ENCODE assay signal across 16 mouse cellular contexts in the genomic region with DNA sequence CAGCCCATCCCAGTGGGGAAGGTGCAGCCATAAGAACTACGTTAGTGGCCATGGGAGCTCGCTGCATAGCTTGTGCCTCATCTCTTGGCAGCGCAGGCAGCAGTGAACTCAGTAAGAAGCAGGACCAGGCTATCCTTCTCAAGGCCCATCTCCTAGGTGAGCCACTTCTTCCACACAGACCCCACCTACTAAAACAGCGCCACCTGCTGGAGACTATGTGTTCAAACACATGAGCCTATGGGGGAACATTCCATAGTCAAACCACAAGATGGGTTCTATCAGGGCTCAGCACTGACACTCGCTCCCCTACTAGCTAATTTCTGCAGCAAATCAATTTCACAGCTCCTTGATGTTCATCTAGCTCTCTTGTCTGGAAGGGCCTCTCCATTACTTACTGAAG.
A peak's percentile ranks its signal among the peaks of the same experiment; 100 is the strongest.
DNase-seq lines count a peak whose midpoint lies in the region; ATAC-seq and TF ChIP-seq lines count a peak whose summit lies in the region.
"Had no signal": no experiment of that assay in that cellular context is flagged by ENCODE, and none has a peak within 500 bp of the region (broad histone marks: within the 10 kb centered on the region; RNA-seq: fewer than 3 reads in every experiment).

No protein-coding gene starts in this region.

- no peak overlapping the region for H3K4me2 ChIP-seq in lung, embryonic 14.5 days
- H3K4me2 ChIP-seq: embryonic facial prominence, embryonic 13.5 days; forebrain, embryonic 12.5 days; hindbrain, embryonic 14.5 days had no signal

- H3K4me1 ChIP-seq in lung, embryonic 14.5 days (ENCODE audit: insufficient read depth): no peaks in the 10 kb centered on the region
- no peaks in the 10 kb centered on the region for H3K4me1 ChIP-seq in ES-Bruce4 (ENCODE audit: control insufficient read depth, insufficient read depth, low read length)
- 0 out of 2 replicates have a peak, but pooled peaks cover 2% of the 10 kb centered on the region for H3K4me1 ChIP-seq in limb, embryonic 10.5 days
- H3K4me1 ChIP-seq: forebrain, embryonic 12.5 days had no signal

- TF ChIP-seq POLR2A in ES-Bruce4 (IDR thresholded peaks at IDR 0.05; ENCODE audit: insufficient read depth, low read length): no peak

- intact Hi-C loops in gastrocnemius, adult 2 months (cut with DNase I): no loop called here

- no peaks in the 10 kb centered on the region for H3K27me3 ChIP-seq in lung, embryonic 14.5 days (ENCODE audit: insufficient read depth, low read length)
- H3K27me3 ChIP-seq in ES-Bruce4 (ENCODE audit: control insufficient read depth, insufficient read depth, low read length, poor library complexity, severe bottlenecking): no peaks in the 10 kb centered on the region
- H3K27me3 ChIP-seq in limb, embryonic 10.5 days (ENCODE audit: low read depth, poor library complexity, severe bottlenecking): no peaks in the 10 kb centered on the region
- H3K27me3 ChIP-seq: embryonic facial prominence, embryonic 13.5 days; forebrain, embryonic 12.5 days had no signal

- 88% methylated on average over 5 of the region's 5 CpGs for WGBS in lung, embryonic 14.5 days
- WGBS in limb, embryonic 10.5 days: 92% methylated on average over 5 of the region's 5 CpGs

- H3K9ac ChIP-seq in lung, embryonic 14.5 days: no peak overlapping the region
- H3K9ac ChIP-seq in ES-Bruce4 (ENCODE audit: low read depth, poor library complexity, severe bottlenecking): no peak overlapping the region
- H3K9ac ChIP-seq: embryonic facial prominence, embryonic 13.5 days; forebrain, embryonic 12.5 days; hindbrain, embryonic 14.5 days had no signal

- no peak for ATAC-seq in lung, embryonic 14.5 days (ENCODE audit: insufficient read depth)

- TF ChIP-seq CTCF in gastrocnemius, adult 2 months (IDR thresholded peaks at IDR 0.05): peak; percentile 22; the same call in 1 of the 2 replicates
- TF ChIP-seq CTCF in lung, embryonic 14.5 days (IDR thresholded peaks at IDR 0.05; ENCODE audit: low read depth): peak; percentile 39
- peak; percentile 2 for TF ChIP-seq CTCF in ES-Bruce4 (IDR thresholded peaks at IDR 0.05; ENCODE audit: low read depth, low read length)

- no peak for DNase-seq in gastrocnemius, adult 2 months
- no peak for DNase-seq in gastrocnemius, adult 18-20 months (ENCODE audit: low spot score)
- no peak for DNase-seq in lung, embryonic 14.5 days
- DNase-seq in lung, postnatal 4 days: no peak
- DNase-seq in naive thymus-derived CD4-positive, alpha-beta T cell, adult 2 months (ENCODE audit: low read depth): peak; percentile 27
- DNase-seq in gastrocnemius, postnatal 4 days (ENCODE audit: low spot score in 2 of 2): no peak
- DNase-seq in limb, embryonic 10.5 days (ENCODE audit: low spot score): no peak
- DNase-seq: adrenal gland, postnatal 14 days; gastrocnemius, postnatal 25 days; kidney, postnatal 14 days; lung, postnatal 14 days; right cerebral cortex, postnatal 25 days had no signal

- H3K27ac ChIP-seq in gastrocnemius, adult 2 months: no peak overlapping the region
- H3K27ac ChIP-seq in lung, embryonic 14.5 days (ENCODE audit: low read depth): no peak overlapping the region
- H3K27ac ChIP-seq in ES-Bruce4 (ENCODE audit: insufficient read depth, low read length): no peak overlapping the region
- no peak overlapping the region for H3K27ac ChIP-seq in limb, embryonic 10.5 days
- H3K27ac ChIP-seq: embryonic facial prominence, embryonic 13.5 days; forebrain, embryonic 12.5 days; hindbrain, embryonic 14.5 days had no signal

- 0 out of 2 replicates have a peak, but pooled peaks cover 5% of the 10 kb centered on the region for H3K9me3 ChIP-seq in lung, embryonic 14.5 days (ENCODE audit: low read depth, low read length)
- no peaks in the 10 kb centered on the region for H3K9me3 ChIP-seq in ES-Bruce4 (replicated peaks; ENCODE audit: control insufficient read depth, insufficient read depth, low read length, poor library complexity, severe bottlenecking)
- H3K9me3 ChIP-seq in limb, embryonic 10.5 days (replicated peaks): no peaks in the 10 kb centered on the region

- H3K4me3 ChIP-seq in gastrocnemius, adult 2 months: no peak overlapping the region
- H3K4me3 ChIP-seq in lung, embryonic 14.5 days (ENCODE audit: low read depth, low read length): no peak overlapping the region
- H3K4me3 ChIP-seq in ES-Bruce4 (ENCODE audit: low read depth, low read length): no peak overlapping the region
- no peak overlapping the region for H3K4me3 ChIP-seq in limb, embryonic 10.5 days
- H3K4me3 ChIP-seq: embryonic facial prominence, embryonic 13.5 days; forebrain, embryonic 12.5 days had no signal

- no peaks in the 10 kb centered on the region for H3K36me3 ChIP-seq in lung, embryonic 14.5 days (ENCODE audit: insufficient read depth)
- H3K36me3 ChIP-seq in ES-Bruce4 (ENCODE audit: control insufficient read depth, insufficient read depth, low read length, poor library complexity, severe bottlenecking): no peaks in the 10 kb centered on the region
- no peaks in the 10 kb centered on the region for H3K36me3 ChIP-seq in limb, embryonic 10.5 days
- H3K36me3 ChIP-seq: embryonic facial prominence, embryonic 13.5 days; forebrain, embryonic 12.5 days had no signal

- no peak for TF ChIP-seq EP300 in ES-Bruce4 (IDR thresholded peaks at IDR 0.05; ENCODE audit: insufficient read depth, low read depth, low read length)
